Mouse (Mus musculus) myocyte (in vitro differentiated cells): ENCODE measurements at regions not wholly inside any gene's neighbourhood (a gene's known extent, or its start where the extent isn't known, plus 50 kb on each side); places are given as distances from the start of the nearest gene placed in this dataset.

Experiments used
- H3K27me3 ChIP-seq: one replicate; pipeline ENCODE4 v1.6.1; 2011; ENCODE audit not compliant: control insufficient read depth, insufficient read depth, insufficient read length
- H3K36me3 ChIP-seq: one replicate; pipeline ENCODE4 v1.6.1; 2011; ENCODE audit not compliant: control insufficient read depth, insufficient read depth
- H3K4me2 ChIP-seq: one replicate; pipeline ENCODE4 v1.6.1; 2011; ENCODE audit warnings: low read depth, control low read depth
- H3K4me3 ChIP-seq: one replicate; pipeline ENCODE4 v1.5.1; 2011; ENCODE audit warnings: mild to moderate bottlenecking, control low read depth, moderate library complexity
- H3K79me2 ChIP-seq: one replicate; pipeline ENCODE4 v1.6.1; 2011; ENCODE audit not compliant: control insufficient read depth, insufficient read depth
- H3ac ChIP-seq: one replicate; pipeline ENCODE4 v1.6.1; 2011; ENCODE audit not compliant: control insufficient read depth, insufficient read length
- CEBPB ChIP-seq: IDR thresholded peaks from 2 replicates; pipeline ENCODE4 v1.6.1; 2011; ENCODE audit warnings: mild to moderate bottlenecking, moderate library complexity; ENCODE audit not compliant: poor library complexity, insufficient read depth, severe bottlenecking
- E2F4 ChIP-seq: IDR thresholded peaks from one replicate; pipeline ENCODE4 v1.6.1; 2011; ENCODE audit warnings: mild to moderate bottlenecking, control low read depth, moderate library complexity; ENCODE audit not compliant: insufficient read depth
- MAX ChIP-seq: IDR thresholded peaks from one replicate; pipeline ENCODE4 v1.6.1; 2011; ENCODE audit warnings: low read depth, mild to moderate bottlenecking, control low read depth
- MYOD1 ChIP-seq, 3 experiments: IDR thresholded peaks; one replicate each; pipeline ENCODE4 v1.6.1; 2011; ENCODE audit warnings: control low read depth in 2 of 3, low read depth in 2 of 3, mild to moderate bottlenecking in 2 of 3, moderate library complexity in 1 of 3; ENCODE audit not compliant: insufficient read length in 2 of 3, control insufficient read depth in 1 of 3
- MYOG ChIP-seq, 3 experiments: IDR thresholded peaks; one replicate each; pipeline ENCODE4 v1.6.1; 2011; ENCODE audit warnings: control low read depth in 2 of 3, low read depth in 2 of 3, mild to moderate bottlenecking in 2 of 3; ENCODE audit not compliant: insufficient read length in 2 of 3, control insufficient read depth in 1 of 3, insufficient read depth in 1 of 3
- POLR2A ChIP-seq: IDR thresholded peaks from one replicate; pipeline ENCODE4 v1.6.1; 2011; ENCODE audit warnings: low read depth, mild to moderate bottlenecking, control low read depth, moderate library complexity; ENCODE audit not compliant: insufficient read length
- POLR2AphosphoS2 ChIP-seq: IDR thresholded peaks from one replicate; pipeline ENCODE4 v1.6.1; 2011; ENCODE audit warnings: low read depth, control low read depth; ENCODE audit not compliant: insufficient read length
- REST ChIP-seq: IDR thresholded peaks from one replicate; pipeline ENCODE4 v1.6.1; 2011; ENCODE audit warnings: mild to moderate bottlenecking, control low read depth, moderate library complexity; ENCODE audit not compliant: insufficient read depth, insufficient read length
- SRF ChIP-seq: IDR thresholded peaks from one replicate; pipeline ENCODE4 v1.6.1; 2011; ENCODE audit warnings: low read depth; ENCODE audit not compliant: control insufficient read depth, insufficient read length
- TCF12 ChIP-seq: IDR thresholded peaks from one replicate; pipeline ENCODE4 v1.6.1; 2011; ENCODE audit warnings: mild to moderate bottlenecking, control low read depth; ENCODE audit not compliant: poor library complexity, insufficient read depth, severe bottlenecking
- TCF3 ChIP-seq: IDR thresholded peaks from one replicate; pipeline ENCODE4 v1.6.1; 2011; ENCODE audit warnings: low read depth, control low read depth; ENCODE audit not compliant: insufficient read length
- USF1 ChIP-seq: IDR thresholded peaks from one replicate; pipeline ENCODE4 v1.6.1; 2011; ENCODE audit warnings: low read depth, mild to moderate bottlenecking, control low read depth, moderate library complexity

DNA sequence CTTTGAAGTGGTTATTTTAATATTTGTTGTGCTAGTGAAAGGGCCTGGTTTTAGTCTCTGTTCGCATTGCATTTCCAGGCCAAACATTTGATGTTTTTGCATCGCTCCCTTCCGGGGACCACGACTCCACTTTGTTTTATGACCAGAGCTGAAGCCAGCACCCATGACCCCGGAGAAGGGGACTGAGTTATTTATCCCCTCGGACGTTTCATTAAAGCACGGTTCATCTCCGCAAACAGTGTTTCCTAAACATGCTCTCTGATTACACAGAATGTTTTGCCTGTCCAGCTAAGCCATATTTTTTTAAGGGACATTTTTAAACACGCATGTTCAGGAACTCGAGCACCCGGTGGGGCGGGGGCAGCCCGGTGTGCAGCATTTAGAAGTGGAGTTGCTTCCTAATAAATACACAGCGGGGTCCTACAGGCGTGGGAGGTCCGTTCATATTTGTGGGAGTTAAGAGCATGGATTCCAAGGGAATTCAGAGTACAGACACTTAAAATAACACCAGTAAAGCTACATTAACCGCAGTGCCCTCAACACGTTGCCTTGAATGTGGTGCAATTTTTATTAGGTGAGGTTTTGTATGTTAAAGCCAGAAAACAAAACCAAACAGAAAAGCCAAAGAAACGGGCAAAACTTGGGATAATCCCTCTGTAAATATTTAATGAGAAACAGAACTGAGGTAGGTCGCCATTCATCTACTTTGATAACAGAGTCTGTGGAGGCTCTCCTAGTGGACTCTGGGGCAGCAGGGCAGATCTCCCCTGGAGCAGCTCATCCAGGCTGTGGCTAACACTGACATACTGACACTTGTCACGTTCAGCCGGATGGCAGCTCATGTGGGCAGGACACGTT lies 154.8 kb upstream of the Npvf start:
- Histone ChIP-seq H3K79me2 (no peaks in the 10 kb centered on the region), H3ac (no peak overlapping the region), H3K27me3 (peaks cover 10% of the 10 kb centered on the region), H3K4me3 (no peak overlapping the region), H3K4me2 (no peak overlapping the region), H3K36me3 (no peaks in the 10 kb centered on the region)
- TF ChIP-seq SRF, result no peak
- TF ChIP-seq E2F4, result no peak
- no peak for TF ChIP-seq TCF3
- no peak for TF ChIP-seq USF1
- no peak for TF ChIP-seq MYOG (IDR thresholded peaks at IDR 0.05; ENCODE audit: control insufficient read depth in 1 of 3, insufficient read depth in 1 of 3, insufficient read length in 2 of 3, low read depth in 2 of 3)
- no peak for TF ChIP-seq REST
- TF ChIP-seq POLR2AphosphoS2, result no peak
- TF ChIP-seq MAX, result no peak
- no peak for TF ChIP-seq MYOD1 (IDR thresholded peaks at IDR 0.05; ENCODE audit: control insufficient read depth in 1 of 3, insufficient read length in 2 of 3, low read depth in 2 of 3)
- no peak for TF ChIP-seq TCF12
- TF ChIP-seq POLR2A, result no peak
- TF ChIP-seq CEBPB, result no peak

DNA sequence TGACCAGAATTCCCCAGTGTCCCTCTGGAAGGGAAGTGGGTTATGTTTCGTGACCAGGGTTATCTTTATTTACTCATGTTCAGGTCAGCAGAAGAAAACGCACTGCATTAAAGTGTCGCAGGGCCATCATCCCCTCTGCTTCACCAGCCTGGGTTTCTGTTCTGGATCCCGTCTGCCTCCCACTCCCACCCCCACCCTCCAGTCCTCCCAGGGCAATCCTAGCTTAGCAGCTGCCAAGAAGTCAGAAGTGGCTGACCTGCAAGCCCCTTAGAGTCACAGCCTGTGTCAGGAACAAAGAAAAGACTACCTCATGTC lies 155.4 kb upstream of the Npvf start:
- H3ac ChIP-seq, result no peak overlapping the region
- H3K4me3 ChIP-seq, result no peak overlapping the region
- no peak overlapping the region for H3K4me2 ChIP-seq
- H3K27me3 ChIP-seq, result peaks cover 13% of the 10 kb centered on the region
- H3K79me2 ChIP-seq, result no peaks in the 10 kb centered on the region
- TF ChIP-seq MAX (no peak), POLR2A (no peak), POLR2AphosphoS2 (no peak), TCF3 (no peak), REST (no peak), TCF12 (no peak)
- no peaks in the 10 kb centered on the region for H3K36me3 ChIP-seq

DNA sequence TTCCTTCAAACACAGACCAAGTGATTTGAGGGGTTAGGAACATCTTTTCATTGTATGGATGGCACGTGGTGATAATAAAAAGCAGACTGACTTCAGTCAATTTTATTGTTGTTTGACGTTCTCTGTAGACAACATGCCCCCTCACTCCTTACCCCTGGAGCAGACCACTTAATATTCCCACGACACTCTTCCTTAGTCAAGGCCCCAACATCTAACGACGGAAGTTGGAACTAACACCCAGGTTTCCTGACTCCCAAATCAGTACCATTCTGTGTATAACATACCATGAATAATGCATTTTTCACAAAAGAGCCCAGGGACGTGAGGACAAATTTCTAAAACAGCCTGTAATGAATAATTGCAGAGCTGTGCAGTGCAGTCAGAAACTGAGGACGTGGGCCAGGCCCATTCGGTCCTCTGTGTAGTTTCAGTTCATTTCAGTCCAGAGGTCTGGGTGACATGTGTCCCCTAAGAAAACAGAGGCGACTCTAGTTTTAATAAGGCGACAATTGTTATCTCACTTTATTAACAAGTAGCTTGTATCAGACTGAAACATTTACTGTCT lies 160.8 kb upstream of the Npvf start:
- TF ChIP-seq E2F4 (no peak), MYOG (IDR thresholded peaks at IDR 0.05; ENCODE audit: control insufficient read depth in 1 of 3, insufficient read depth in 1 of 3, insufficient read length in 2 of 3, low read depth in 2 of 3) (no peak), USF1 (no peak), TCF3 (no peak), SRF (no peak), MAX (no peak), REST (no peak), POLR2AphosphoS2 (no peak), POLR2A (no peak), TCF12 (no peak), MYOD1 (IDR thresholded peaks at IDR 0.05; ENCODE audit: control insufficient read depth in 1 of 3, insufficient read length in 2 of 3, low read depth in 2 of 3) (no peak), CEBPB (no peak)
- H3K36me3 ChIP-seq, result no peaks in the 10 kb centered on the region
- H3K27me3 ChIP-seq, result peaks cover 18% of the 10 kb centered on the region
- H3K4me2 ChIP-seq, result no peak overlapping the region
- H3K79me2 ChIP-seq, result no peaks in the 10 kb centered on the region
- no peak overlapping the region for H3K4me3 ChIP-seq
- no peak overlapping the region for H3ac ChIP-seq

DNA sequence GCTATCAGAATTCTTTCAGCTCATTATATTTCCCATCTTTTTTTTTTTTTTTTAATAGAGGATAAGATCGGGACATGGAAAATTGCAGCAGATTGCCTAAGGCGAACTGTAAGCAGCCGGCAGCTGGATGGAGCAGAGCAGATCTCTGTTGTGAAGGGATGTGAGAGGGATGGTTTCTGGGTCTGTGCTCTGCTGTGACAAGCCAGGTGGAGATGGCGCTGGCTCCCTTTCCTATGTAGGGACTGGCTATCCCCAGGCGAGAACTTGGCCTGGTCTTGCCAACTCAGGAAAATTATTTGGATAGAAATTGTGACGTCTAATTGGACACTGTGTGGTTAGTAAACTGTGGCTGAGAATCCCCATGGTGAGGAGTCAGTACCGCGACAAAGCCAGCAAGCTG lies 161.3 kb upstream of the Npvf start:
- H3K79me2 ChIP-seq, result no peaks in the 10 kb centered on the region
- no peak overlapping the region for H3K4me2 ChIP-seq
- H3ac ChIP-seq, result no peak overlapping the region
- TF ChIP-seq USF1 (no peak), TCF12 (no peak), MYOD1 (IDR thresholded peaks at IDR 0.05; ENCODE audit: control insufficient read depth in 1 of 3, insufficient read length in 2 of 3, low read depth in 2 of 3) (no peak), E2F4 (no peak), CEBPB (no peak), REST (no peak), POLR2AphosphoS2 (no peak), MAX (no peak), TCF3 (no peak), MYOG (IDR thresholded peaks at IDR 0.05; ENCODE audit: control insufficient read depth in 1 of 3, insufficient read depth in 1 of 3, insufficient read length in 2 of 3, low read depth in 2 of 3) (no peak), POLR2A (no peak), SRF (no peak)
- peaks cover 18% of the 10 kb centered on the region for H3K27me3 ChIP-seq
- H3K36me3 ChIP-seq, result no peaks in the 10 kb centered on the region
- no peak overlapping the region for H3K4me3 ChIP-seq
